Mouse (Mus musculus): ENCODE results near the gene Unc93b1. TPM values are rescaled to one million over a fixed set of nuclear protein-coding genes. Genes with fewer than 3 reads are reported as not detected.

Unc93b1 gene
- polyA plus RNA-seq, 1 experiment from 2014 or later, result 8.5 TPM

DNA sequence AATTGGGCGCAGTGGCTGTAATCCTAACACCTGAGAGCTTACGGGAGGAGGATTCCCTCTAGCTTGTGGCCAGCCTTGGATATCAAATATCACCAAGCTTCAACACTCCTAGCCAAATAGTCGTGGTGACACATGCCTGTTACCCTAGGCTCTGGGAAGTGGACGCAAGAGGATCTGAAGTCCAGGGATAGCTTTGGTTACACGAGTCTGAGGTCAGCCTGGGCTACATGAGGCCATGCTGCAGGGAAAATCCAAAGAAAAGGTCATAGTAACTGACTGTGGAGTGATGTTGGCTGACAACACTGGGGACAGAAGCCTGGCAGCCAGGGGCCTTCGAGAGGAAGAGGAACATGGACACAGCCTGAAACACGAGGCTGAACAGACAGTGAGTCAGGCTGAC lies 61.1 kb downstream of the Unc93b1 start:
- peaks cover 3% of the 10 kb centered on the region for H3K4me1 ChIP-seq
- WGBS, result 73% methylated on average over 7 of the region's 7 CpGs
- no peak overlapping the region for H3K4me3 ChIP-seq
- no peak overlapping the region for H3K4me2 ChIP-seq (replicated peaks)
- H3K27me3 ChIP-seq, result 0 out of 2 replicates have a peak, but pooled peaks cover 3% of the 10 kb centered on the region
- no peak overlapping the region for H3K27ac ChIP-seq
- H3K9me3 ChIP-seq (replicated peaks), result no peaks in the 10 kb centered on the region
- ATAC-seq (ENCODE audit: low FRiP score), result no peak
- H3K9ac ChIP-seq, result no peak overlapping the region
- H3K36me3 ChIP-seq, result no peaks in the 10 kb centered on the region

DNA sequence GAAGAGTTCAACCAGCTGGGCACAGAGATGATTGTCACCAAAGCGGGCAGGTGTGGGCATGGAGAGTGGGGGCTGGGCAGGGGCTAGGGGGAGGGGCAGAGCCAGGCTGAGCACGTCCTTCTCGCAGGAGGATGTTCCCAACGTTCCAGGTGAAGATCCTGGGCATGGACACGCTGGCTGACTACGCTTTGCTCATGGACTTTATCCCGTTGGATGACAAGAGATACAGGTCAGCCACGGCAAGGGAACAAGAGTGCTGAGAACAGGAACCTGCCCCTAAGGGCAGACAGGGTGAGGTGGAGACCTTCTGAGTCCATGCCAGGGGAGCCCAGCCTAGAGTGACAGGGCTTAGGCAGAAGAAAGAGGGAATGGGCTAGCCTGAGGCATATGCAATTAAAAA lies 61.8 kb downstream of the Unc93b1 start:
- H3K4me1 ChIP-seq, result peaks cover 8% of the 10 kb centered on the region
- H3K27me3 ChIP-seq, result peaks cover 3% of the 10 kb centered on the region; the same call in 1 of the 2 replicates
- H3K9ac ChIP-seq, result no peak overlapping the region; the same call in 1 of the 2 replicates
- H3K4me3 ChIP-seq, result no peak overlapping the region
- H3K36me3 ChIP-seq, result no peaks in the 10 kb centered on the region
- WGBS, result 82% methylated on average over 8 of the region's 8 CpGs
- H3K9me3 ChIP-seq (replicated peaks), result no peaks in the 10 kb centered on the region
- no peak overlapping the region for H3K27ac ChIP-seq
- no peak overlapping the region for H3K4me2 ChIP-seq (replicated peaks)
- no peak for ATAC-seq (ENCODE audit: low FRiP score)

DNA sequence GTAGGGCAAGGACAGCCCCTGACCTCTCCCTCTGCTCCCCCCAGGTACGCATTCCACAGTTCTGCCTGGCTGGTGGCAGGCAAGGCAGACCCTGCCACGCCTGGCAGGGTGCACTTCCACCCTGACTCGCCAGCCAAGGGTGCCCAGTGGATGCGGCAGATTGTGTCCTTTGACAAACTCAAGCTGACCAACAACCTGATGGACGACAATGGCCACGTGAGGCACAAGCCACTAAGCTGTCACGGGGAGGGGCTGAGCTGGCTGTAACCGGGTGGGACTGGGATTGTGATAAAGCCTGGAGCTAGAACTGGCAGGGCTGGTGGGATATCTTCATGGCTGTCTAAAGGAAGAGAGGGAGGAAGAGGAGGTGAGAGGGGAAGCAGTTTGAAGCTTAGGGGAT lies 62.2 kb downstream of the Unc93b1 start:
- H3K4me3 ChIP-seq, result no peak overlapping the region
- no peak overlapping the region for H3K27ac ChIP-seq
- peaks cover 3% of the 10 kb centered on the region; the same call in 1 of the 2 replicates for H3K27me3 ChIP-seq
- no peak for ATAC-seq (ENCODE audit: low FRiP score)
- no peak overlapping the region for H3K9ac ChIP-seq
- no peak overlapping the region for H3K4me2 ChIP-seq (replicated peaks)
- H3K4me1 ChIP-seq, result peaks cover 8% of the 10 kb centered on the region
- H3K9me3 ChIP-seq (replicated peaks), result no peaks in the 10 kb centered on the region
- no peaks in the 10 kb centered on the region for H3K36me3 ChIP-seq
- 67% methylated on average over 8 of the region's 8 CpGs for WGBS

DNA sequence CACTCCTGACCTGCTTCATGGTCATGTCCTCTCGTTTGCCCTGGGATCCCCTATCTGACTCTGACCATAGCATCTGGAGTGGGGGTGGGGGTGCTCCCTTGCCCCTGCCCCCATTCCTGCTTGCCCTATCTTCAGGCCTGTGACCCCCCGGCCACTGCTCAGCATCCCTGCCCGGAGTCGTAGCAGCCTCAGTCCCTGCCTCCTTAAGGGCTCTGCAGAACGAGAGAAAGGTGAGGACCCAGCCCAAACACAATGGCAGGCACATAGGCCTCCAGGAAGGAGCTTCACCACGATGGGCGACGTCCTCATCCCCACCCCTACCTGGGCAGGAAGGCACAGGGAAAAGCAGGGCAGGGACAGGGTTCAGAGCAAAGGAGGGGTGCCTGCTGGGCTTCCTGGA lies 63.3 kb downstream of the Unc93b1 start:
- H3K9ac ChIP-seq, result no peak overlapping the region

More for the DNA sequence above, 63.3 kb downstream of the Unc93b1 start:
- peaks cover 8% of the 10 kb centered on the region for H3K4me1 ChIP-seq
- 72% methylated on average over 8 of the region's 8 CpGs for WGBS
- H3K27ac ChIP-seq, result no peak overlapping the region
- no peak for ATAC-seq (ENCODE audit: low FRiP score)
- H3K36me3 ChIP-seq, result no peaks in the 10 kb centered on the region
- H3K4me3 ChIP-seq, result no peak overlapping the region
- no peak overlapping the region for H3K4me2 ChIP-seq (replicated peaks)
- no peaks in the 10 kb centered on the region for H3K9me3 ChIP-seq (replicated peaks)
- peaks cover 3% of the 10 kb centered on the region; the same call in 1 of the 2 replicates for H3K27me3 ChIP-seq

Other genes with a start within 250 kb of the Unc93b1 start
- 3.8 and 4.0 TPM in 2 replicates for gene Lrp5, start 248.6 kb upstream of the Unc93b1 start, polyA plus RNA-seq (2016; fragmentation: Nextera tagmentation; extraction: Ambion mirVana)
- gene 1810055G02Rik, start 226.9 kb upstream of the Unc93b1 start, polyA plus RNA-seq (2016; fragmentation: Nextera tagmentation; extraction: Ambion mirVana), result 37.3 and 37.5 TPM in 2 replicates
- 59.3 and 70.8 TPM in 2 replicates for gene Kmt5b, start 167.8 kb upstream of the Unc93b1 start, polyA plus RNA-seq (2016; fragmentation: Nextera tagmentation; extraction: Ambion mirVana)
- gene Chka, start 83.4 kb upstream of the Unc93b1 start, polyA plus RNA-seq (2016; fragmentation: Nextera tagmentation; extraction: Ambion mirVana), result 63.2 and 66.8 TPM in 2 replicates
- 24.9 and 29.9 TPM in 2 replicates for gene Tcirg1, start 28.1 kb upstream of the Unc93b1 start, polyA plus RNA-seq (2016; fragmentation: Nextera tagmentation; extraction: Ambion mirVana)
- 180 and 207 TPM in 2 replicates for gene Ndufs8, start 22.4 kb upstream of the Unc93b1 start, polyA plus RNA-seq (2016; fragmentation: Nextera tagmentation; extraction: Ambion mirVana)
- gene Aldh3b1, start 5.4 kb upstream of the Unc93b1 start, polyA plus RNA-seq (2016; fragmentation: Nextera tagmentation; extraction: Ambion mirVana), result 1.0 and 1.2 TPM in 2 replicates
- gene Aldh3b3, start 23.5 kb downstream of the Unc93b1 start, polyA plus RNA-seq (2016; fragmentation: Nextera tagmentation; extraction: Ambion mirVana), result not detected in 2 replicates
- gene Aldh3b2, start 37.1 kb downstream of the Unc93b1 start, polyA plus RNA-seq (2016; fragmentation: Nextera tagmentation; extraction: Ambion mirVana), result 0.96 and 1.2 TPM in 2 replicates
- 2.4 and 2.6 TPM in 2 replicates for gene Acy3, start 51.4 kb downstream of the Unc93b1 start, polyA plus RNA-seq (2016; fragmentation: Nextera tagmentation; extraction: Ambion mirVana)
- gene Tbx10, start 57.6 kb downstream of the Unc93b1 start, polyA plus RNA-seq (2016; fragmentation: Nextera tagmentation; extraction: Ambion mirVana), result 0.35 and 0.47 TPM in 2 replicates
- gene Nudt8, start 65.4 kb downstream of the Unc93b1 start, polyA plus RNA-seq (2016; fragmentation: Nextera tagmentation; extraction: Ambion mirVana), result 18.7 and 18.9 TPM in 2 replicates
- gene Gm49405, start 65.4 kb downstream of the Unc93b1 start, polyA plus RNA-seq (2016; fragmentation: Nextera tagmentation; extraction: Ambion mirVana), result 3.2 and 4.2 TPM in 2 replicates
- gene Doc2g, start 68.1 kb downstream of the Unc93b1 start, polyA plus RNA-seq (2016; fragmentation: Nextera tagmentation; extraction: Ambion mirVana), result 4.4 and 5.8 TPM in 2 replicates
- gene Ndufv1, start 77.6 kb downstream of the Unc93b1 start, polyA plus RNA-seq (2016; fragmentation: Nextera tagmentation; extraction: Ambion mirVana), result 187 and 188 TPM in 2 replicates
- 357 and 360 TPM in 2 replicates for gene Gstp1, start 102.8 kb downstream of the Unc93b1 start, polyA plus RNA-seq (2016; fragmentation: Nextera tagmentation; extraction: Ambion mirVana)
- gene Gstp2, start 110.8 kb downstream of the Unc93b1 start, polyA plus RNA-seq (2016; fragmentation: Nextera tagmentation; extraction: Ambion mirVana), result 1.5 and 8.3 TPM in 2 replicates
- not detected in 2 replicates for gene Gstp3, start 124.4 kb downstream of the Unc93b1 start, polyA plus RNA-seq (2016; fragmentation: Nextera tagmentation; extraction: Ambion mirVana)
- gene Cabp2, start 146.4 kb downstream of the Unc93b1 start, polyA plus RNA-seq (2016; fragmentation: Nextera tagmentation; extraction: Ambion mirVana), result not detected in 2 replicates
- gene Cdk2ap2, start 162.0 kb downstream of the Unc93b1 start, polyA plus RNA-seq (2016; fragmentation: Nextera tagmentation; extraction: Ambion mirVana), result 65.6 and 76.9 TPM in 2 replicates
- 19.6 and 24.4 TPM in 2 replicates for gene Pitpnm1, start 164.8 kb downstream of the Unc93b1 start, polyA plus RNA-seq (2016; fragmentation: Nextera tagmentation; extraction: Ambion mirVana)
- 68.8 and 71.3 TPM in 2 replicates for gene Aip, start 190.7 kb downstream of the Unc93b1 start, polyA plus RNA-seq (2016; fragmentation: Nextera tagmentation; extraction: Ambion mirVana)
- 0.05 TPM in 1 of 2 replicates, not detected in the other for gene Gpr152, start 204.6 kb downstream of the Unc93b1 start, polyA plus RNA-seq (2016; fragmentation: Nextera tagmentation; extraction: Ambion mirVana)
- gene Cabp4, start 208.8 kb downstream of the Unc93b1 start, polyA plus RNA-seq (2016; fragmentation: Nextera tagmentation; extraction: Ambion mirVana), result 0.16 and 0.39 TPM in 2 replicates
- gene Coro1b, start 213.4 kb downstream of the Unc93b1 start, polyA plus RNA-seq (2016; fragmentation: Nextera tagmentation; extraction: Ambion mirVana), result 128 and 131 TPM in 2 replicates
- gene Ptprcap, start 218.4 kb downstream of the Unc93b1 start, polyA plus RNA-seq (2016; fragmentation: Nextera tagmentation; extraction: Ambion mirVana), result 1.0 and 1.2 TPM in 2 replicates
- 64.8 and 68.2 TPM in 2 replicates for gene Rps6kb2, start 228.2 kb downstream of the Unc93b1 start, polyA plus RNA-seq (2016; fragmentation: Nextera tagmentation; extraction: Ambion mirVana)
- 4.7 and 5.0 TPM in 2 replicates for gene Carns1, start 240.3 kb downstream of the Unc93b1 start, polyA plus RNA-seq (2016; fragmentation: Nextera tagmentation; extraction: Ambion mirVana)

All from hindbrain, embryonic 12.5 days (tissue).